Mouse (Mus musculus) gastrocnemius, postnatal 4 days (tissue): ENCODE results near the gene Prm1. TPM values are rescaled to one million over a fixed set of nuclear protein-coding genes. Genes with fewer than 3 reads are reported as not detected.
"Not testable (repeated sequence)": the region's sequence is repeated elsewhere in the genome, so short reads cannot be mapped to it uniquely, and the experiment has no call there.

Source experiments
- DNase-seq, 2 experiments: peaks; one replicate each; pipeline ENCODE4 v3.0.0; 2021 to 2022; ENCODE audit warnings: low spot score in 2 of 2, mixed read lengths in 2 of 2
- long read RNA-seq, 2 experiments: library from polyadenylated mRNA; stranded (forward); transcript quantifications; one replicate each; pipeline ENCODE4 v2.0.0; 2021
- total RNA-seq, 2 experiments: library from RNA; stranded (reverse); gene quantifications; 2 replicates each; pipeline ENCODE4 v1.2.3; 2021

Prm1 gene
- not detected for total RNA-seq
- long read RNA-seq, experiment 1: 0 reads
- long read RNA-seq, experiment 2: 0 reads

DNA sequence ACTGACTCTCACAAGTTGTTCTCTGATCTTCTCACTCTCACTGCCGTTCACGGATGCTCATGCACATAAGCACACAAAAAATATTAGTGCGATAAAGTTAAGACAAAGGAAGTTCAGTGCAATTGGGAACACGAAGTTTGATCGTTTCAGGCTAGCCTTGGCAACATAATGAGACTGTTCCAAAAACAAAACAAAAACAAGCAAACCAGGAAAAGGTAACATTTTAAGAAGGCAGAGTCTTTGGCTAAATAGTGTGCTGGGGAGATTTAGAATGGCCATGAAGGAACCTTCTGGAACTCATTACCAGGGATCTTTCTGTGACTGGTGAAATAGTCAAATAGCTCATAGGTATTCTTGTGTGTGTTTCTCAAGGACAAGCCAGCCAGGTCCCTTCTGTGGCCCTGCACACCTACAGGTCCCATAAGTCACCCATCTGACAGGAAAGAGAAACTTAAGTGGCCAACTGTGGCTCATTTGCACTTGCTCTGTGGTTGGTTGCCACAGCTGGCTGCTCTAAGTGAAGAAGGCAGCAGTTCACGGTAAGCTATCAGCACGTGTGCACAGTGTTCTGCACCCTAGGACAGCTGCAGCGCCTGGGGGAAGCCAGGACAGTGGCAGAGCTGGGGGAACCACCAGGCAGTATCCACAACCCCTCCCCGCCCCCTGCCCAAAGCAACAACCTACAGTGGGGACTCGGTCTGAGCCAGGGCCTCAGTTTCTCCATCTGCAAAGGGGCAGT, at the start of gene Prm1:
Gene Prm1 (minus strand): TSS at position 51 of the 739 bp plus-strand sequence.
- DNase-seq: no peak

GRCm38 (mm10) chr16:10852216-10852615, 46.6 kb upstream of the Prm1 start:
- not testable (repeated sequence) for DNase-seq

DNA sequence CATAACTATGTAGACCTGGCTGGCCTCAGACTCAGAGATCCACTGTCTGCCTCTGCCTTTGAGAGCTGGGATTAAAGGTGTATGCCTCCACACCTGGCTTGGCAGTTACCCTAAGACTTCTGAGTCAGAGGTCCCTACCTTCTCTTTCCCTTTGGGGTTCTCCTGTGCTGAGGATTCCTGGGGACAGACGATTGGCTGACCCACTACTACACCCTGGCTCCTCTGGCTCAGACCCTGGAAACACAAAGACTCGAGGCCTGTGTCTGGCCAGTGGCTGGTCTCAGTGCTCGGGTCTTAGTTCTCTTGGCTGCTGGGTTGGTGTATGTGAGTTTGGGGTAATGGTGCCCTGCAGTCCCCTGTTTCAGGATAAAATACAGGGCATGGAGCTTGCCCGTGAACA, 45.3 kb upstream of the Prm1 start:
- no peak for DNase-seq

DNA sequence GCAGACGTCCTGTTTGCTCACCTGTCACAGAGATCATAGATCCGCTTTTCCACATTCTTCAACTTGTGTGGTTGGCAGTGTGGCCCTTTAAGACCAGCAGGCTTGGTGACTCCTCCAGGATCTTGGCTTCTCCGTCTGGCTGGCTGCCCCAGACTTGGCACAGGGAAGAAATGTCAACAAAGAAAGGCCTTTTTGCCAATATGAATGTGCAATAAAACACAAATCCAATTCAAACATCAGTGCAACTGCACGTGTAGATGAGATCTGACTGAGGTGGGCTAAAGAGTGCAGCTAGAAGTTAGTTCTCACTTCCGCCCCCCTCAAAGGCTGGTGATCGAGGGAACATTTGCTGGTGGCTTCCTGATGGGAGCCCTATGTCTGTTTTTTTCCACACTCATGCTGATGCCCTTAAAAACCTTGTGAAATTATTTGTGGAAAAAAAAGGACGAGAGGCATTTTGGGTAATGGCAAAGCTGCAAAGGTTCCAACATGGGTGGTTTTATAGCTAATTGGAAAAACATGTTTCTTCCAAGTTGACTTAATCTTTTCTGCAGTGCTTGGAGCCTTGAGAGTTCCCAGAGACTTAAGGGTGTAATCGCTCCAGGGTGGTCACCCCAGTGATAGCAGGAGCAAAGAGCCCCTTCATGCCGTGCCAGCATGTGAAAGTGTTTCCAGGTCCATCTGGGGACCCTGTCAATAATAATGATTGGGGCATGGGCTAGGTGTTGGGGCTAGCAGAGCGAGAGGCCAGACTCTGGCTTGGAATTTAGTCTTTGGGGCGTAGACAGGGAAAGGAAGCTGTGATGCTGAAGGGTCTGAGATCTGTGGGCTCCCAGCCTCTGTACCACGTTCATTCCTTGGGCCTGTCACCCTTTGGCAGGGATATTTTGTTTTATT, 44.6 kb upstream of the Prm1 start:
- peak in 1 of 2 experiments; percentile 61 for DNase-seq

GRCm38 (mm10) chr16:10846503-10846902, 40.9 kb upstream of the Prm1 start:
- DNase-seq: peak in 1 of 2 experiments; percentile 69

- DNase-seq: no peak
These were observed 40.3 kb upstream of the Prm1 start for GRCm38 (mm10) chr16:10845952-10846351.

- DNase-seq: no peak
These were observed 38.7 kb upstream of the Prm1 start for GRCm38 (mm10) chr16:10844319-10844670.

GRCm38 (mm10) chr16:10843486-10844318, 38.1 kb upstream of the Prm1 start:
- DNase-seq: no peak

DNA sequence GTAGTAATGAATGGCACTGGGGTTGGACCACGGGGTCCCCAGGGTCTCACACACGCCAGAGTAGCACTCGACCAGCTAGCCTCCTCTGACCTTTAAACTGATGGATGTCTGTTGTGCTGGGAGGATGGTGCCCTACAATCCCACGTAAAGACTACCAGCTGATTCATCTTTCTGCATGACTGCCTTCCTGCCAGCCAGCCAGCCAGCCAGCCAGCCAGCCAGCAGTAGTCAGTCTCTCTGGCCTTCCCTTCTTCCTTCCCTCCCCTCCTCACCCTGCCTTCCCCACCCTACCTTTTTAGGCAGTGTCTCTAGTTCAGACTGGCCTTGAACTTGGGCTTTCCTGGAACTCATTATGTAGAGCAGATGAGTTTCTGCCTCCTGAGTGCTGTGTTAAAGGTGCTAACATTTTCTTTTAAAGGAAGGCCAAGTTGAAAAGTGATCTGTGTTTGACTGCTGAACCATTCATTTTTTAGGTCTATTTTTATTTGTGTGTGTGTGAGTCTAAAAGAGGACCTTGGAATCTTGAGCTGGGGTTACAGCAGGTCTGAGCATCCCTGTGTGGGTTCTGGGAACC, 36.7 kb upstream of the Prm1 start:
- no peak for DNase-seq

GRCm38 (mm10) chr16:10840018-10840417, 34.4 kb upstream of the Prm1 start:
- no peak for DNase-seq

DNA sequence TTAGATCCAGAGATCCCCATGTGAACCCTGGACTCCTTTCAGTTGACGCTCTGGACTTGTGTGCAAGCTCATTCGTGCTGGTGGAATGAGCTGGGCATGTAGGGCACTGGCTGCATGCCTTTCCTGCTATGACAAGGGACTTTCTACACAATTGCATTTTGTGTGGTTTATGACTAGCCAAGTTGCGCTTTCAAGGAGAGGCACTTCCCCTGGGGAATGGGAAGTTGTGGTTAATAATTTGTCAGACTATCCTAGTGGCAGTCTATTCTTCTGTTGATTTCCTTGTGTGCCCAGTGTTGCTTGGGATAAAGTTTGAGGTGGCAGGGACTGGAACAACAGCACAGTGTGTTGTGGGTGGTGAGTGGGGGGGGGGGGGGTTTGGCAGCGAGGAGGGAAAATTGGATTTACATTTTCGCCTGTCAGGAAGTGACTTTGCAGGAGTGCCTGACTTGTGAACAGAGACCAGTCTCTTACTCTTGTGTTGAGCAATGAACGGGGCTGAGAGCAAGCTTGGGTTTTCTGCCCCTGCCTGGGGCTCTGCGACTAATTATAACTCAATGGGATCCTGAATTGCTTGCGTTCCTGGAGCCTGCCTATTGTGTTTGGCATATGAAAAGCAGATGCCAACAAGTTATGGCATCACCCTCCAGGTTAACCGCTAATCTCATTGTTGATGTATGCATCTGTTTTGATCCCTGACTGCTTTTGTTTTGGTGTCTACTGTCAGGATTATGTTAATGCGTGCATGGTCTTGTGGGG, 33.0 kb upstream of the Prm1 start:
- no peak for DNase-seq

- no peak for DNase-seq
These were observed 32.3 kb upstream of the Prm1 start for GRCm38 (mm10) chr16:10837903-10838302.

DNA sequence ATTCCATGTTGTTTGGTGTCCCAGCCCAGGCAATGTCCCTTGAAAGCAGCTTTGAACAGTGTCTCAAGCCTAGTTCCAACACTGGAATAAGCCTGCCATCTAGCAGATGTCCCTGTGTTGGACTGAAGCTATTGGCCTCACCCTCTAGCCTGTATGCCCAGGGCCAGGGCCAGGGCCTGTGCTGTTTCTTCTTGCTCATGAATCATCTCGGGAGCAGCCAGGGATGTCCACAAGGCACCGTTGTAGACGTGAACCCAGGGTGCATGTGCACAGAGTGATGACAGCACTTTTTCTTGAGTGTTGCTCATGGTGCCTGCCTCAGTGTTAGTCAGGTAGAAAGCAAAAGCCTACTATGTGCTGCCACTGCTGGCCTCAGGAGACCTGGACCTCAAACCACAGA, 31.6 kb upstream of the Prm1 start:
- no peak for DNase-seq

DNA sequence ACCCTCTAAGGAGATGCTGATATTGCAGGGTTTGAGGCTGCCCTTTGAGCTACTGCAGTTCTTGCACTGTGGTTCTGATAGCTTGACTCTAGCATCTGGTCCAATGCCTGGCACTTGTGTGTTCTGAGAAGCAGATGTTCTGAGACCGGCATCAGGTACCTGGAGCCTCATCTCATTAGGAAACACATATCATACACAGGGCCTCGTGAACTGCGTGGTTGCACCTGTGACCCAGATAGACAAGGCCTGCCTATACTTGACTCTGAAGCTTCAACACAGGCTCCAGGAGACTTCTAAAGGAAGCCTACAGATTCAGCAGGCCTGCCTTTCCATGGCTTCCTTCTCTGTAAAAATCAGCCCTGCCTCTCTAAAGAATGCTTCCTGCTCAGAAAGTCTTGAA, 30.7 kb upstream of the Prm1 start:
- DNase-seq: no peak

- DNase-seq: peak; percentile 80 to 88
These were observed 29.4 kb upstream of the Prm1 start, which contains the start of gene Rmi2 for GRCm38 (mm10) chr16:10834911-10835587. Gene Rmi2 (plus strand): TSS chr16:10835059.

DNA sequence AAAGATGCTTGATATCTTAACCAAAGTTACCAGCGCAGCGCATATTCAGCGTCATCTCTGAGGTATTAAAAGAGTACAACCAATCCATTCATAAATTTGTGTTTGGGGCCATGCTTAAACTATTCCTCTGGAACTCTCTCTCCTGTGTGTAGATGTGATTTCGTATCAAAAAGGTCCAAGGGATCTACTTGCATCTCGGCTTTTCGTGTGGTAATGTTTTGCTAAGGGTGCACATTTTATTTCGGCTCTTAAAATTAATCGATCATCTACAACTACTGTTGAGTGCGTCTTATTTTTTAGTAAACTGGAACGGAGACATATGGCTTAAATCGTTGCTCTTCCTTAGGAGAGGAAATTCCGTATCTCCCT, 28.9 kb upstream of the Prm1 start:
- no peak for DNase-seq

GRCm38 (mm10) chr16:10828461-10828805, 22.8 kb upstream of the Prm1 start:
- no peak for DNase-seq

- no peak for DNase-seq
These were observed 22.3 kb upstream of the Prm1 start for GRCm38 (mm10) chr16:10827766-10828460.

DNA sequence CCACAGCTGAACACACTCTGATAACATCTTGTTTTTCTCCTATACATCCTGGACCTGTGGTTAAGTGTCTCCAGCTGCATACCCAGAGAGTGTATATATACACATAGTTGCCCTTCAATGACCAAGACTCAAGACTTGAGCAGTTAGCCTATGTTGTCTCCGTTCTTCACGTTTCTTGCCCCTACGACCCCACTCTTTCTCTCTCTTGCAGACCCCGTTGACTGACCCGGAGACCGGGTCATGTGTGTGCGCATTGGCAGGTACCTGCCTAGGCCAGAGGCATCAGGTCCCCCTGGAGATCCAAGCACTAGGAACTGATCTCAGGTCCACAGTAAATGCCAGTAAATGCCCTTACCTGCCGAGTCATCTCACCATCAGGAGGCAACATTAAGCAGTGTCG, 21.6 kb upstream of the Prm1 start:
- DNase-seq: no peak
